Mouse (Mus musculus) liver, embryonic 16.5 days (tissue): ENCODE results near the gene Dnah1. TPM values are rescaled to one million over a fixed set of nuclear protein-coding genes. Genes with fewer than 3 reads are reported as not detected.

Source experiments
- ATAC-seq: fragments of 200-750 bp; cut with Nextera tagmentation; 2 replicates; pipeline ENCODE4 v1.8.0; 2017; ENCODE audit warnings: low read depth, mild to moderate bottlenecking, moderate number of reproducible peaks, moderate library complexity
- H3K27ac ChIP-seq: fragments of 300-500 bp; sonication (generic); 2 replicates; pipeline ENCODE4 v1.5.1; 2014; ENCODE audit warnings: mild to moderate bottlenecking, low read length
- H3K27me3 ChIP-seq: fragments of 300-500 bp; sonication (generic); 2 replicates; pipeline ENCODE4 v1.6.1; 2014; ENCODE audit warnings: low read depth, low read length, mixed read lengths; ENCODE audit not compliant: control insufficient read depth, insufficient read depth
- H3K36me3 ChIP-seq: fragments of 300-500 bp; sonication (generic); 2 replicates; pipeline ENCODE4 v1.6.1; 2014; ENCODE audit warnings: mild to moderate bottlenecking; ENCODE audit not compliant: control insufficient read depth, insufficient read depth
- H3K4me1 ChIP-seq: fragments of 300-500 bp; sonication (generic); 2 replicates; pipeline ENCODE4 v1.6.1; 2014; ENCODE audit warnings: low read depth, low read length, mixed read lengths; ENCODE audit not compliant: control insufficient read depth
- H3K4me2 ChIP-seq: fragments of 300-500 bp; sonication (generic); 2 replicates; pipeline ENCODE4 v1.6.1; 2014; ENCODE audit warnings: low read depth, low read length, mixed read lengths
- H3K4me3 ChIP-seq: fragments of 300-500 bp; sonication (generic); 2 replicates; pipeline ENCODE4 v1.5.1; 2014; ENCODE audit warnings: low read depth, mild to moderate bottlenecking, low read length
- H3K9ac ChIP-seq: fragments of 300-500 bp; sonication (generic); 2 replicates; pipeline ENCODE4 v1.6.1; 2014; ENCODE audit warnings: low read depth, low read length
- H3K9me3 ChIP-seq: fragments of 300-500 bp; sonication (generic); replicated peaks from 2 replicates; pipeline ENCODE4 v1.6.1; 2016; ENCODE audit warnings: low read length; ENCODE audit not compliant: control insufficient read depth
- WGBS: fragments of 180-500 bp; shearing (Covaris S2); extraction: QIAGEN DNeasy Blood & Tissue Kit; methylation state at CpG from one replicate; pipeline ENCODE4 v1.1.7; 2014; ENCODE audit not compliant: insufficient replicate concordance; 5-methylcytosine and 5-hydroxymethylcytosine counted together
- polyA plus RNA-seq: library from polyadenylated mRNA; unstranded; fragments of >200 nt; fragmentation: Nextera tagmentation; extraction: Ambion mirVana; gene quantifications from 2 replicates; pipeline ENCODE4 v1.2.1, GENCODE M21; 2015

Gene Dnah1
- 0.07 and 0.14 TPM in 2 replicates for polyA plus RNA-seq

DNA sequence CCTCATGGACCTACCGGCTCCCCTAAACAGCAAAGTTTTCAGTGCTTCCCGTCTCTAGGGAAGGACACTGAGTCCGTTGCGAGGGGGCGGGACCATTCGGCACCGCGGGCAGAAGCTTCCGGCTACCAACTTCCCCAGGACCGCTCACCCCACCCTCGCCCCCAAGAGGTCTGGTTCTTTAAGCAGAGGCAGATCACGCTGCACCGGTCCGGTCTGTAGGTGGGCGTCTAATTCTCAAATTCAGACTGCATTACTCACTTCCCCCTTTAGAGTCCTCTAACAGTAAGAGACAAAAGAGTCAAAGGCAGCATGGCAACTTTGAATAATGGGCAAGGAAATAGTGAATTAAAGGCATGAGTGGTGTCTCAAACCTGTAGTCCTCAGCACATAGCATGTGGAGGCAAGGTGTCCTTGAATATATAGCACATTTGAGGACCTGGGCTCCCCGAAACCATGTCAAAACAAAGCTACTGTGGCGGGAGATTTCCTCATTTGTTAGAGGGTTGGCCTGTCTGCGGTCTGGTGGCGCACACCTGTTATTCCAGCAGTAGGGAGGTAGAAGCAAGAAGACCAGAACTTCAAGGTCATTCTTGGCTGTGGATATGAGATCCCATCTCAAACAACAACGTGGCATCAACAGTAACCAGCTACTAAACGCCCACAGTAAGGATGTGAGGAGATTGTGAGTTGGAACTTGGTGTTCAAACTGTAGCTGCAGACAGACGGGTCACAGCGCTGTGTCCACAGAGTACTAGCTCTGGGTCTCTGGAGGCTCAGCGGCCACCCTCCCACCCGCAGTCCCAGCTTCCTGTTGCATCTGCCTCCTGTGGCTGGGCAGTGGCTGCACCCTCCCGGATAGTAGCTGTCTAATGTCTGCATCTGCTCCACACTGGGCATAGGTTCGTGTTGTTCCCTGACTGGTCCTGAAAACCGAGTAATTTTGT, at the start of gene Dnah1:
Gene Dnah1, minus strand, starts transcription at position 48 of the 944 bp plus-strand sequence.
- 10% methylated on average over 28 of the region's 28 CpGs for WGBS

DNA sequence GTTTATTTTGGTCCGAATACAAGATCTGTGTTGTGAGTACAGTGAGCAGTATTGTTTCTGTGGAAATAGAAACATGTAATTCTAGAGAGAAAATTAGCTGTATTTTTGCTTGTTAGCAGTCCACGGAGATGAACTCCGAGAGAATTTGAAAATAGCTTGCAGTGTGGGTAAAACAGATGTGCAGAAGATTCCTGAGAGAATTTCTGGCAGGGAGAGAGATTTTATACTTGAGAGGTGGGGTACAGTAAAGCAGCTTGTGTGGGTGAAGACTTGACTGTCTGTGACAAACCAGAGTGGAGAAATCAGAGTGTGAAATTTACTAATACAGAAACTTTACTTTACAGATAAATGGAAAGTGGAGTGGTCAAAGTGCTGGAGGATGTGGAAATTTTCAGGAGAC, 45.7 kb upstream of the Dnah1 start:
- Histone ChIP-seq H3K27me3 (no peaks in the 10 kb centered on the region), H3K4me3 (no peak overlapping the region), H3K36me3 (peaks cover 20% of the 10 kb centered on the region), H3K9ac (no peak overlapping the region), H3K4me2 (no peak overlapping the region), H3K9me3 (no peaks in the 10 kb centered on the region), H3K27ac (no peak overlapping the region), H3K4me1 (no peaks in the 10 kb centered on the region)
- 70% methylated on average over 3 of the region's 3 CpGs for WGBS
- no peak for ATAC-seq

More for the DNA sequence above, at the start of gene Dnah1:
- peak within 1 kb of the TSS; percentile 54 for H3K4me3 ChIP-seq
- H3K9ac ChIP-seq = peak within 1 kb of the TSS; percentile 56
- H3K4me2 ChIP-seq = peak within 1 kb of the TSS; percentile 83
- no peaks in the 10 kb centered on the region for H3K27me3 ChIP-seq
- no peaks in the 10 kb centered on the region for H3K36me3 ChIP-seq
- H3K9me3 ChIP-seq = no peaks in the 10 kb centered on the region
- peaks cover 14% of the 10 kb centered on the region for H3K4me1 ChIP-seq
- H3K27ac ChIP-seq = peak within 1 kb of the TSS; percentile 55
- peak; percentile 57 for ATAC-seq

GRCm38 (mm10) chr14:31367951-31368350, 44.3 kb upstream of the Dnah1 start:
- H3K9me3 ChIP-seq = no peaks in the 10 kb centered on the region
- 69% methylated on average over 7 of the region's 7 CpGs for WGBS
- no peak overlapping the region for H3K9ac ChIP-seq
- no peaks in the 10 kb centered on the region for H3K4me1 ChIP-seq
- no peaks in the 10 kb centered on the region for H3K27me3 ChIP-seq
- no peak overlapping the region for H3K27ac ChIP-seq
- peaks cover 29% of the 10 kb centered on the region for H3K36me3 ChIP-seq
- no peak for ATAC-seq
- H3K4me3 ChIP-seq = no peak overlapping the region
- H3K4me2 ChIP-seq = no peak overlapping the region

- Histone ChIP-seq H3K9ac (no peak overlapping the region), H3K9me3 (no peaks in the 10 kb centered on the region), H3K4me1 (no peaks in the 10 kb centered on the region), H3K4me3 (no peak overlapping the region), H3K36me3 (peaks cover 20% of the 10 kb centered on the region), H3K27ac (no peak overlapping the region), H3K27me3 (no peaks in the 10 kb centered on the region), H3K4me2 (no peak overlapping the region)
- ATAC-seq = no peak
Observed at GRCm38 (mm10) chr14:31365350-31365749, 41.7 kb upstream of the Dnah1 start.

DNA sequence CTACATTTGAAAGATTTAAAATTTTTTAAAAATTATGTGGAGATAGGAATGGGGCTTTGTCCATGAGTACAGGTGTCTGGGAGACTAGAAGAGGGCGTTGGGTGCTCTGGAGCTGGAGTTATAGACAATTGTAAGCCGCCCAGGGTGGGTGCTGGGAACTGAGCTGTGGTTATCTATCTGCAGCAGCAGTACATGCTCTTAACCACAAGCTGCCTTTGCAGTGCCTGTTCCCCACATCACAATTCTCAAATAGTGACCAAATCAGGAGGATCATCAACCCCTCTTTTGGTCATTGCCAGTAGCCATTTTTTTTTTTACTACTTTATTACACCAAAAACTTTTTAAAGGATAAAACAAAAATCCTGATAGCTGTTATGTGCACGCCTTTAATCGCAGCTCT, 40.9 kb upstream of the Dnah1 start:
- WGBS = 58% methylated on average over 4 of the region's 4 CpGs
- peak; percentile 71 for ATAC-seq
- peaks cover 18% of the 10 kb centered on the region for H3K36me3 ChIP-seq

GRCm38 (mm10) chr14:31362236-31362635, 38.5 kb upstream of the Dnah1 start:
- H3K4me3 ChIP-seq = no peak overlapping the region
- H3K4me1 ChIP-seq = no peaks in the 10 kb centered on the region
- no peak overlapping the region for H3K9ac ChIP-seq
- ATAC-seq = no peak
- H3K4me2 ChIP-seq = no peak overlapping the region
- no peaks in the 10 kb centered on the region for H3K9me3 ChIP-seq
- H3K27ac ChIP-seq = no peak overlapping the region
- peaks cover 23% of the 10 kb centered on the region for H3K36me3 ChIP-seq
- WGBS = 59% methylated on average over 2 of the region's 2 CpGs
- no peaks in the 10 kb centered on the region for H3K27me3 ChIP-seq

More for the DNA sequence above, 40.9 kb upstream of the Dnah1 start:
- Histone ChIP-seq H3K27ac (no peak overlapping the region), H3K4me1 (no peaks in the 10 kb centered on the region), H3K4me3 (no peak overlapping the region), H3K4me2 (no peak overlapping the region), H3K27me3 (no peaks in the 10 kb centered on the region), H3K9ac (no peak overlapping the region), H3K9me3 (no peaks in the 10 kb centered on the region)

DNA sequence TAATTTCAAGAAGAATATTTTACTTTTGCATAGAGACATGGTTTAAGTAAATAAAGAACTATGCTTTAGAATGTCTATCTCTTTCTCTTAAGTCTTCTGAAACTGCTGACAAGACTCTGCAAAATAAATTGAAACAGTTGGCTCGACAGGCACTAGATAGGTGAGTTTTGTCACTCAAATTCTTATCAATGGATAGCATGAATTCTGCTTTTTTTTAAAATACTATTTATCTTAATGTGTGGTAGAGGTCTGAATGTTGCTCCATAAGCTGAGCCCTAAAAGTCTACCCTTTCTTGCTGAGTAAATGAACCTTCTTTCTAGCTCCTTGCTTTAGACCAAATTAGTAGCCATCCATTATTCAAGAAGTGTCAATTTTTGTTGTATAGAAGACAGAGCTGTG, 21.7 kb upstream of the Dnah1 start:
- ATAC-seq = 0 out of 2 replicates have a peak, but pooled peaks have one; percentile 39
- Histone ChIP-seq H3K4me1 (peaks cover 2% of the 10 kb centered on the region; the same call in 1 of the 2 replicates), H3K4me3 (no peak overlapping the region), H3K9ac (no peak overlapping the region), H3K36me3 (peaks cover 13% of the 10 kb centered on the region), H3K27ac (no peak overlapping the region), H3K4me2 (no peak overlapping the region), H3K9me3 (no peaks in the 10 kb centered on the region), H3K27me3 (no peaks in the 10 kb centered on the region)
- 15% methylated on average over 1 of the region's 1 CpGs for WGBS

- H3K36me3 ChIP-seq = peaks cover 13% of the 10 kb centered on the region
- H3K27ac ChIP-seq = no peak overlapping the region
- no peak overlapping the region for H3K4me2 ChIP-seq
- ATAC-seq = no peak
- H3K9ac ChIP-seq = no peak overlapping the region
- no peaks in the 10 kb centered on the region for H3K27me3 ChIP-seq
- no peak overlapping the region for H3K4me3 ChIP-seq
- WGBS = 71% methylated on average over 8 of the region's 8 CpGs
- H3K4me1 ChIP-seq = peaks cover 7% of the 10 kb centered on the region; the same call in 1 of the 2 replicates
- no peaks in the 10 kb centered on the region for H3K9me3 ChIP-seq
Observed at GRCm38 (mm10) chr14:31343241-31343640, 19.5 kb upstream of the Dnah1 start.

DNA sequence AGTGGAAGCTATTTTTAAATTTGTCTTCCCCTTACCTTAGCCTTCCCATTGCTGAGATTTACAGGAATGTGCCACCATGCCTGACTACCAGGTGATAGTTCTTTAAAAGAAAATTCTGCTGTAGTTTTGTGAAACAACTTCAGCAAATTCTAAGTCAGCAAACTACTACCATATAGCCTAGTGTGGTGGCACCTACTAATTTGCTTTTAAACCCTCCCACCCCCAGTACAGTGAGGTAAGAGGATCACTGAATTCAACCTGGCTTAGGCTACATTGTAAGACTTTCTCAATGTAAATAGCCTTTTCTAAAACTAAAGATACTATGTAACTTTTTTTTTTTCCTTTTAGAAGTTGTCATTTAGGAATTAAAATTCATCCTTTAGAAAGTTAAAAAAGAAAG, 14.3 kb upstream of the Dnah1 start:
- Histone ChIP-seq H3K27ac (no peak overlapping the region), H3K9ac (no peak overlapping the region; the same call in 1 of the 2 replicates), H3K4me2 (peak overlapping the region; percentile 75), H3K9me3 (no peaks in the 10 kb centered on the region), H3K4me1 (peaks cover 19% of the 10 kb centered on the region), H3K27me3 (no peaks in the 10 kb centered on the region), H3K36me3 (no peaks in the 10 kb centered on the region; the same call in 1 of the 2 replicates), H3K4me3 (peak overlapping the region; percentile 94)
- no peak for ATAC-seq
